Mouse (Mus musculus) cerebellum, postnatal 14 days (tissue): Measurements from ENCODE around the gene Slain1.

Experiments
- DNase-seq, 2 experiments: peaks; one replicate each; pipeline ENCODE4 v3.0.0; 2021; ENCODE audit warnings: mixed read lengths in 2 of 2

Slain1 gene

DNA sequence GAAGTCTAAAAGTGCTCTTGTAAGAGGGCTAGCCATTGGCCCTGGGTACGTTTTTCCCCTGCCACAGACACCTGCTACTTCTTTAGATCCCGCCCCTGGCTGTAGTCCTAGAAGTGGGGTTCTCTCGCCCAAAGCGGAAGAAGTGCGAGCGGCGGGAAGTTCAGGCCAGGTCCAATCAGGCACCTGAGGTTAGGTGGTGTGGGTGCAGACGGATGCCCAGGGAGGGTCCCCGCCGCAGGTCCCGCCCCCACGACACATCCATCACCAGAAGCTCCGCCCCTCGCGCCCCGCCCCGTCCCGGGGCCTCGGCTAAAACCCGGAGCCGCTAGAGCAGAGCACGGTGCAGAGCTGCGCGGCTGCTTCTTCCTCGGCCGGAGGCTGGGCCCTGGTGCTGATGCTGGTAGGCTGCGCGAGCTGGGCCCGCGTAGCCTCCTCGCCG, at the start of gene Slain1:
Slain1 (plus strand) TSS at position 333 of the 439 bp plus-strand sequence.
- DNase-seq: peak; percentile 97 to 98

DNA sequence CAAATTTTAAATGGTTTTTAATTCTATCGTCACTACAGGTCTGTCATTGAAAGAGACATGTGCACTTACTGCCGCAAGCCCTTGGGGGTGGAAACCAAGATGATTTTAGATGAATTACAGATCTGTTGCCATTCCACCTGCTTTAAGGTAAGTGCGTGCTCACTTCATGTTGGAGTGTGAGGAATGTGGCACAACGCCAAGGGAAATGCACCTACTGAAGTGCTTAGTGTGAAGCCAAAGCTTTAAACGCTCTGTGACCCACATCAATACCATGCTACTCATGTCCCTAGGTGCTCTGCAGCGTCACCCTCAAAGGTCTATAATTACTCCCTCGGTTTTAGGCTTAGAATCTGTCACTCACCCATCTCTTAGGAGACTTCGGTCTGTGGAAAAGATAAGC, 42.0 kb upstream of the Slain1 start:
- peak in 1 of 2 experiments; percentile 7 for DNase-seq

DNA sequence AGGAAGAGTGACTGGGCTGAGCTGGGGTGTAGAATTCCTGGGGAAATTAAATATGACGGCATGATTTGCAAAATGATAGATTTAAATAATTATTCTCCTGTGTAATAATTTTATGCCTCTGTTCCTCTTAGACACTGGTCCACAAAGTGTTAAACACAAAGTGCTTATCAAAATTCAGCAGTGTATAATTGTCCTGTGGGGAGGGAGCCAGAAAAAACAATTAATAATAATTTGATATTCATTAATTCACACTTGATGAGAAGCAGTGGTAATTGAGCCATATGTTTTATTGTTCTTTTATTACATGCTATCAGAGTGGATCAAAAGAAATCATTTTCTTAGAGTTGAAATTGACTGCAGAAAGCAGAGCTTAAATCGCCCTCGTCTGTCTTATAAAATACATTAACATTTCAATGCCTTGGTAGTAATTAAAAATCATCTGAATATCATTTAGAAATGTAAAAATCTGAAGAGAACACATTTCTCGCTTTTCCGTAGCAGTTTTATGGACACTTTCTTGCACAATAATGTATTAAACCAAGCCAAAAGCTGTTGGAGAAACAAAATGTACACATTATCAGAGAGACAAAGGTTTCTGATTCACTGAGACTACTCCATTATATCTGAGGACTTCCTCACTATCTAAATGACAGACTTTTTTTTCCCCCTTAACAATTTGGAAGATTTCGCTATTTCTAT, 36.3 kb upstream of the Slain1 start:
- no peak for DNase-seq

DNA sequence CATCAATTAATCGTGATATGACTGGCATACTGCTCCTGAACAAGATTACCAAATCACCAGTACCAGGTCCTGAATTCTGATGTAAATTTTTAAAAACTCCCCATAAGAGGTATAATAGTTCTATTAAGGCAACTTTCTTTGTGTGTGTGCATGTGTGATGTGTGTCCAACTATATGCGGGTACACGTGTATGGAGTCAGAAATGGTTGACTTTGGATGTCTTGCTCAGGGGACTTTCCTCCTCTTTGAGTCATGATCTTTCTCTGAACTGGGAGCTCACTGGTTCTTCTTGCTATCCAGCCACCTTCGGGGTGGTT, 35.8 kb upstream of the Slain1 start:
- DNase-seq: no peak

DNA sequence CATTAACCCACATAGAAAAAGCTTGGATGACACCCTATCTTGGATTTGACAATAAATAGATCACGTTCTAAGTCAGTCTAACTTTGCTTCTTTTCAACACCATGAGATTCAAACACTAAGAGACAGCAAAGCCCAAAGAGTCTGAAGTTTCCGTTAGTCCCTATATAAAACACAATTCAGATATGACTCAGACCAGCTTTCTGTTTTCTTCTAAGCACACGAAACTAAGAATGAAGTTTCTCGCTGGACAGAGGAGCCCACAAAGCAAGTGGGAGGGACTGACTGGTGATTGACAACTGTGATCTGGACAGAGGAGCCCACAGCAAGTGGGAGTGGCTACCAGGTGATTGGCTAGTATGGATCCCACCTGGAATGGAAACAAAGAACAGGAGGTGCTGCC, 30.3 kb upstream of the Slain1 start:
- DNase-seq: no peak

DNA sequence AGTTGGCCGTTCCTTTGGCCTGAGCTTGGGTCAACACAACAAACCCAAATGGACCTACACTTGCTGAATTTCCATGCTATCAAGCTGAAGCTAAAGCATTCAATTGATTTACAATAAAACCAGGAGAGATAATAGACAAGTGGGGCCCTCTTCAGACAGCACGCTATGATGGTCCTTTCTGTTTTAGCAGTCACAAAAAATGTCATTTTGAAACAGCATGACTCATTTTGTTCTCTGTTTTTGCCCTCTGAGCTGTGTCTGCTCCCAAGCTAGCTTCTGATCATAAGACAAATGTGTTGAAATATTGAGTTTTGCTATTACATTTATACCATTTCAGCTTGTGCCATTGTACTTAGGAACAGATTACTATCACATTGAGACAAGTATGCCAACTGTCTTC, 28.8 kb upstream of the Slain1 start:
- DNase-seq: no peak

DNA sequence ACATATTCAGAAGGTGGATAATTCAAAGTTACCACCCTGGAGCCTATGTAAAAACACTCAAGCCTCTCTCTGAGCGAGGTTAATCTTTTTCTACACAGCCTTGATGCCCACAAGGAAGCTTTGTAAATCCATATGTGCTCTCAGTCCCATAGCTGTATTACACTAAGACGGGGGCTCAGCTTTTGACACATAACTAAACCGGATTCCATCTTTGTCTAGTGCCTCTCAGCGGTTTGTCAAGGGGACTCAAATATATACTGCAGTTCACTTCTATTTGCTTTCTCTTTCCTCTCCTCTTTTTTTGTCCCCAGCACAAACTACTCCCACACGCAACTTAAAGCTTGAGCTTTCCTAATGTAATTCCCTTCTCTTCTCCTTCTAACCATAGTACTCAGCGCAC, 23.9 kb upstream of the Slain1 start:
- no peak for DNase-seq

DNA sequence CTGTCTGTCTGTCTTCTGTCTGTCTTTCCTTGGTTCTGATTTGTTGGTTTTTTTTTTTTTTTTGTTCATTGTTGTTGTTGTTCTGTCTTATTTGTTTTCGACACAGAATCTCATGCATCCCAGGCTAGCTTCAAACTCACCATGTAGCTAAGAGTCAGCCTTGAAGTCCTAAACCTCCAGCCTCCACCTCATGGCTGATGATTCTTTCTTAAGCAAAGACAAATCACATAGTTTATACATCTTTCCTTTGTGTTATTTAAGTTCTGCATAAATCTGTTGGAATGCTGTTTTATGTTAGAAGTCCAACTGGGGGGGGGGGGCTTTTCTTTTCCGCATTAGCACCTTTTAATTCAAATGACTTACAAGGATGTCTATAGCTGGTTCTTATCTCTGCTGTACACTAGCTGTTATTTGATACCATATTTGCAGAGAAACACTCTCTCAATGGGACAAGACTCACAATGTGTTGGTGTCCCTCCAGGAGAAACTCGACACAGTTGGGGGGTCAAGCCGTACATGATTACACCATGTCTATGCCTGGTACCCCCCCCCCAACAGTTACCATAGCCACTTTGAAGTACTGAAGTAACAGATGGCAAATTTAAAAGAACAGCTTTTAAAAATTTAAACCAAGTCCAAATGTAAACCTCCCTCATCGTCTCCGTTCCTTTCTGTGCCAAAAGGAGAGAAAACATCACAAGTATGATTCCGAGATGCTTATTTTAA, 20.2 kb upstream of the Slain1 start:
- no peak for DNase-seq

DNA sequence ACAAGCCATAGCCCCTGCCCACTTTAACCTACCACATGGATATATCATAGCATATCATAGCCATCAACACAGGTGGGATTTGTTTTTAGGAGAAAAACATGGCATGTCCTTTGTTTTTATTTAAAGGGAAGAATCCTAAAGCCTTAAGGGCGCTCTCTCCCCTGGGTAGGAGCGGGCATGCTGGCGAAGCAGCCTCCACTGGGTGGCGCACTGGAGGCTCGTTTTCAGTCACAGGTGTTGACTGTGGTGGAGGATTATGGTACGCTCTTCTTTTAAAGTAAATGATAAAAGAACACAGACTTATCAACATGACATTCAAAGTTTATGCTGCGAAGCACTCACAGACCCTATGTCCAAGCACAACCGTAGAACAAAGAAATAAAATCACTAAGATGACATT, 19.5 kb upstream of the Slain1 start:
- peak; percentile 17 to 43 for DNase-seq

DNA sequence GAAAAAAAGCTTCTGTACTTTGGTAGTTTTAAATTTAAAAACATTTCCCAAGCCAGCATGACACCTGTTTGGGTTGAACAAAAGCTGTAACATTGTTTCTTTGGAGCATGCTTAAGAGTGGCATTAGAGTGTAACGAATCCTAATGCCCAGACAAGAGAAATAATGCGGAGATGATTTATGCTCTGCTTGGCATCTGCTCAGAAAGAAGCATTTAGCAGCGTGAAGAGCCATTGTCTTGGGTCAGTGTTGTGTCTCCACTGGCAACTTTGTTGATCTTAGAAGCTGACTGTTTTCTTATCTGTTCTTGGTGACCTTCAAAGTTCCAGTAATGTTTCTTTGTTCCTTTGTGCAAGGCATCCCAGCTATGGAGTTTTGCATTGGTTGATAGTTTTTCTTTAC, 6.1 kb upstream of the Slain1 start:
- DNase-seq: no peak

DNA sequence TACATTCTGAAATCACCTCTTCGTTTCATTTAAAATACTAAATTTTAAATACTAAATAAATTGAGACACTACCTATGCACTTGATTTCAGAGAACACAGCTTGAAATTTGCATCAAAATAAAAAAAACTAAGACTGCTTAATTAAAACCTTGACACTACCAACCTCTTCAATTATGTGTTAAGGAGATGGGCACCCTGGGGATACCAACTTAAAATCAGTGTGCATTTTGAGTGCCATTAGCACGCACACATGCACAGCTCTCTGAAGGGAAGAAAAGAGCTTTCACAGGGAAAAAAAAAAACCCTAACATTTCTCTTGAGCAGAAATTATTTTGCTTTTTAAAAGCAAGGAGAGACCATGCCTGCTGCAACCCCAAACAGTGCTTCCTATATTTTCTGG, 2.0 kb upstream of the Slain1 start:
- no peak for DNase-seq

DNA sequence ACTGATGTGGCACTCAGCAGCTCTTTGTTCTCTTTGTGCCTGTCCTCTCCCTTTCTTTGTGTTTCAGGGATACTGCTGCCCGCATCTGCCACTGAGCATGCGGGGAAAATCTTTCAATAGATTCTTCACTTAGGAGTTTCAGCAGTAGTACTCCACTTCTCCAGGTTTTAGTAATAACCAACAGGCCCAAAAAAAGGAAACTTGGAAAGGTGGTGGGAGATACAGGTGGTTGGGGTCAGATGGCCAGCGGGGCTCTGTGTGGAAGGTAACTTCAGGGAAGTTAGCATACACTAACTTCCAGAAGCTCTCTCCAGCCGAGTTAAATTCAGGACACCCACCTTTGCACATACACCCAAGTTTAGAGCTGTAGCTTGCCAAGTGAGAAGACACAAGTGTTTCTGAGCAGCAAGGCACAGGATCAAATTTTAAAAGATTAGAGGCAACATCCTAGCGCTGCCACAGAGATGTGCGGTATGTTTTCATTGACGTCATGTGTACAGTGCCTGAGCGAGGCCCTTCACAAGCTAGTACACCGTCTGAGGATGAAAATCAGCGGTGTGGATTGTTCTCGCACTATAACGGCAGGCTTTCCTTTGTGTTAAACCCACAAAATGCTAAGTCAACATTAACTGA, 1.3 kb upstream of the Slain1 start:
- peak; percentile 16 to 43 for DNase-seq

DNA sequence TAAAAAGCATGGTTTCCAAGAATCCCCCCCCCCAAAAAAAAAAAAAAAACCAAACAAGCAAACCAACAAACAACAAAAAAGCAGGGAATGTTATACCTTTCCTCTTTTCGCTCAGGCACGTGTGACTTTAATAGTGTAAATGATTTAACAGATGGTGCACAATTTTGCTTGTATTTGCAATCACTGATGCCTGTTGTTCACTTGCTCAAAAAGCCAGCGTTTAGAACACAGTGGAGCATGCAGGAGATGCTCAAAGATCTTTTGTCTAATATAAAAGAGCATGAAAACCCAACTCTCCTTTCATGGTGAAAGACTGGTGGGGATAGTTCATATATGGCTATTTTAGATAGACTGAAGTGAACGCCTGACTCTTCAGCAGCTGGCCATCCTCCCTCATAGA, 726 bp upstream of the Slain1 start:
- DNase-seq: no peak

DNA sequence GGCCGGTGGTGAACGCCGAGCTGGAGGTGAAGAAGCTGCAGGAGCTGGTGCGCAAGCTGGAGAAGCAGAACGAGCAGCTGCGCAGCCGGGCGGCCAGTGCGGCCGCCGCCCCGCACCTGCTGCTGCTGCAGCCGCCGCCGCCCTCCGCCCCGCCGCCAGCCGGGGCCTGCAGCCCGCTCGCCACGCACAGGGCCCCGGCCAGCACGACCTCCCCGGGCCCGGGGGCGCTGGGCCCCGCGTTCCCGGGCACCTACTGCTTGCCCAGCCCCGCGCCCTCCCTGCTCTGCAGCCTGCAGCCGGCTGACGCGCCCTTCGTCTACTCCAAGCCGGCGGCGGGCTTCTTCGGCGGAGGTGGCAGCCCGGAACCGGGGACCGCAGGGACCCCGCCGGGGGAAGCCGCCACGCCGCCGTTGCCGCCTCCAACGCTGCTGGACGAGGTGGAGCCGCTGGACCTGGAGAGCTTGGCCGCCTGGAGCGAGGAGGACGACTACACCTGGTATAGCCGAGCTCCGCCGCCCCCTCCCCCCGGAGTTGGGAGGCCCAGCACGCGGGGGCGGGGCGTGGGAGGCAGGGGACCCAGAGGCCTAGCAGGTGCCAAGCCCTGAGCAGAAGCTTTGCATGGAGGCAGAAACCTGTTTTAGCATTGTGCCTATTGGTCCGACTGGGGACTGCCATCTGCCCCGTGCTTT, 529 bp downstream of the Slain1 start:
- peak; percentile 88 to 90 for DNase-seq

DNA sequence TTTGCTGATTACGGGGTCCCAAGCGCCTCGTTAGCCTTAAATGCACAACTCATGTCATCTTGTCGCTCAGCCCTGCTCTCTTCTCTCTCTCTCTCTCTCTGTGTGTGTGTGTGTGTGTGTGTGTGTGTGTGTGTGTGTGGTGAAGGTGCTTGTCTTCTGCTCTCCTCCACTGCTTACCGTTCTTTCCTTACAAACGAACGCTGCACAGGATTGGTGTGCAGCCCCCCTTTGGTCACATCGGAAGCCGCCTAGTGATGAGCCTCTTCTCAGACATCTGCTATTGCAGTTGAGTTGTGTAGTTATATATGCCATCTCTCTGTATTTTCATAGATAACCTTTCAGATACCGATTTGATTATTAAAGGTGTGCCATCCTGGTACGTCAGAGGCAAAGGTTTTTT, 1.1 kb downstream of the Slain1 start:
- DNase-seq: no peak

DNA sequence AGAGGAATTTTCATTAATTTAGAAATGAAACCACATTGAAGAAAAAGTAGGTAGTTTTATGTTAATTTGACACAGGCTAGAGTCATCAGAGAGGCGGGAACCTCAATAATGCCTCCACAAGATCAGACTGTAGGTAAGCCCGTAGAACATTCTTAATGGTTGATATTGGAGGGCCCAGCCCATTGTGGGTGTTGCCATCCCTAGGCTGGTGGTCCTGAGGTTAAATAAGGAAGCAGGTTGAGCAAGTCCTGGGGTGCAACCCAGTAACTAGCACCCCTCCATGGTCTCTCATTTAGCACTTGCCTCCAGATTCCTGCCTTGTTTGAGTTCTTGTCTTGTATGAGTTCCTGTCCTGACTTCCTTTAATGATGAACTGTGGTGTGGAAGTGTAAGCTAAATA, 1.5 kb downstream of the Slain1 start:
- DNase-seq: no peak

DNA sequence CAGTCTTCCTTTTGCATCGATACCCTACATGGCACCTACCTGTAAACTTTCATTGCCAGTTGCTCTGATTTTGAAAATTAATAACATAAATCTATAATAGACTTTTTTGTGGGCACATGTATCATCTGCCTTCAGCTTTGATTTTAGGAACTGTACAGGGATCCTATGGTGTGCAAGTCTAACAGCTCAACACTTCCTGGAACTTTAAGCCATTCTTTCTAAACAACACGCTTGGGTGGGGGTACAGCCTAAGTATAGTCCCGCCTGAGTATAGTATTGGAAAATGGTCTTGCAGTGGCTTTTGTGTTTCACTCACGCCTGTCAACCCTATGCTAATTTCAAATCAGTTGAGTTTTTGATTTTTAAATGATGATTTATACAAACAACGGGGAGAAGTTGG, 2.5 kb downstream of the Slain1 start:
- no peak for DNase-seq

DNA sequence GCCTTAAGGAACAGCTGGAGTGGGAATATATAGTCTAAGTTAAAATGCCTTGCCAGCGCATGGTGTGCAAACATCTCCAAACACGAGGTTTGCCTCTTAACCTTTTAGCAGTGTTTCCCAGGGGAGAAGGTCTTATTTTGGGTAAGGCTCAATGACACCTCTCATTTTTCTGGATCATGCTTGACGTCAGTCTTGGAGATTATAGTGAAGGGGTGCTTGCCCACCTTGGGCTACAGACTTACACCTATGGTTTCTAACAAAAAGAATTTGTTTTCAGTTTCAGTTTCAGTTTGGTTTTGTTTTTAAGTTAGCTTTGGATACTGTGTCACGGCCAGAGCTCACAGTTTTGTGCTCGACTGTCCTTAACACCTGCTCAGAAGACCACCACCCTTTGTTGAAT, 3.8 kb downstream of the Slain1 start:
- DNase-seq: no peak

DNA sequence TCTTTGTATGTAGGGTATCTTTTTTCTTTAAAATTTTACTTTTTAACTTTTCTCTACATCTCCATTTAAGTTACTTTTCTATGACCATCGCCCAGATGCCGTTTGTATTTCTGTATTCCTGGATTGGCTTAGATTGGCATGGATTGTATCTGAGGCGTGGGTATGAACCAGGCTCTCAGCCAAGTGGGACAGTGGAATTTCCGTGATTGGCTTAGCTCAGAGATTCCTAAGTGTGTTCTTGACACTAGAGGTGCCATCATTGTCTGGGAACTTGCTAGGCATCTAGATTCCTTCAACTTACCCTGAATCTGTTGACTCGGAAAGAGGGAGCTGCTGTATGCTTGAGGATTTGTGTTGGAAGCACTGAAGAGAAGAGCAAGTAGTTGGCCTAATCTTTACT, 5.4 kb downstream of the Slain1 start:
- DNase-seq: peak; percentile 34 to 61

DNA sequence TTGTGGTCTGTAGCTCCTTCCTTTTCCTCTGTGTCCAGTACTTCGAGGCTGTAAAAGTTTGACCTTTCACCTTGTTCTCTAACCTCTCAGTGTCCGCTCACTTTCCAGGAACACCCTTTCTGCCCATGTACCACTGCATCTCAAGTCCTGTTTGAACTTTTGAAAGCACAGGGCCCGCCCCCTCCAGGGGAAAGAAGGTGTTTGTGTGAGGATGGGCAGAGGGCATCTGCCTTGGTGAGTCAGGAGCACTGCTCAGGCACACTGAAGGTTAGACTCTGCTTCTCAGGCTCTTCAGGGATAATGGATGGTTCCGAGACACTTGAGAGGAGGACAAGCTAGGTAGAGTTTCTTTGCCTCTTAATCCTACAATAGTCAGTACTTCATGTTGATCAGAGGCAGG, 7.8 kb downstream of the Slain1 start:
- no peak for DNase-seq

DNA sequence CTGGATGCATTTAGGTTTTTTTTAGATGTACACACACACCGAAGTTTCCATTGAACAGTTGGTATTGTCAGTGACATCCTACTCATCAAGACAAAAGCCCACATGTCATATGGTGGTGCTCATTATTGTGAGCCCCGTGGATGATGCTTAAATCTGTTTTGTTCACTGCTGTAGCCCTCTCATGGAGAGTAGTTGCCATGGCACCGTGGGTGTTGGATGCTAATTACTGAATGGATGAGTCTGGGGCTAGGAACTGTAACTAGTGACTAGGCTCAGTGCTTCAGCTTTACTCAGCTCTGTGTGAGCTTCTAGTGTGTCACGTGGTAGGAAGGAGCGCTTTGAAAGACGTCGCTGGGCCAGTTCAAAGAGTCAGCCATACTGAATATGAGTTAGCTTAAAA, 13.0 kb downstream of the Slain1 start:
- DNase-seq: no peak

DNA sequence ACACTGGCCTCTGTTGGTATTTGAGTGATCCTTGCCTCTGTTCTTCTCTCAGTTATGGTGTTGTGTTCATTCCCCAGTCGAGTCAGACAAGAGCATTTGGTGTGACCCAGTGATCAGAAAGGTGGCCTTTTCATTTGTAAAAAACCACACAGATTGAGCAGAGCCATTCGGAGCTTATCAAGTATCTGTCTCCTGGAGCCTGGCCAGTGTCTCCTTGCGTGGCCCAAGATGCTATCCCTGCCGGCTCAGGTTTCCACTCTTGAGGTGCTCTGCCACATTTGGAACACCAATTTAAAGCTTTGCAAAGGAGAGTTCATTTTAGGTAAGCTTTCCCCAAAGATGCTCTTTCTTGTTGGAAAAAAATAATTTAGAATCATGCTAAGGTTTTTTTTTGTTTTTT, 14.4 kb downstream of the Slain1 start:
- DNase-seq: peak; percentile 49 to 60

DNA sequence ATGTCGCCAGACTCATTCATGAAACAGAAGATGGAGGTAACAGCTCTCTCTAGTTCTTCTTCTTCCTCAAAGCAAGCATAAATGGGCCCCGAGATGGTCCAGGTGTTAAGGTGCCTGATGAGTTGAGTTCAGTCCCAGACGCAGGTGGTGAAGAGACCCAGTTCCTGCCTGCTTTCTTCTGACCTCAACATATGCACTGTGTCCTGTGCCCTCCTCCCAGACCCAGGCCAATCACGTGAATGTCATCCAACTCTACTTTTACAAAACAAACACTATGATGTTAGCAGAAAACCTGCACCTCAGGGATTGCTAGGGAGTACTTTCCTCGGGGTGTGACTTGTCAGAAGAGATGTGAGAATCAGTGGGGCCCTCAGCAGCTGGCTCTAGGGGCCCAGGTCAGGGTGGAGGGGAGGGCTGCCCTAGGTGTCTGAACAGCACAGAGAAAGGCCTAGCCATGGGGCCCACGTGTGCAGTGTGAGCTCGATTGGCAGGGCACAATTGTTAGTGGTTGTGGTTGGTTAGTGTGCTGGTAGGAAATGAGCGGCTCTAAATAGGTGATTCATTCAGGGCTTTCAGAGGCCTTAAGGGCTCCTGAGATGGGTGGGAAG, 16.4 kb downstream of the Slain1 start:
- no peak for DNase-seq
